Mouse (Mus musculus) cerebellum, adult 2 months (tissue): ENCODE data around the gene Kantr.

Experiments
- CTCF ChIP-seq: fragments of 200-500 bp; IDR thresholded peaks from 2 replicates; pipeline ENCODE4 v1.5.1; 2011; ENCODE audit warnings: low read depth, mild to moderate bottlenecking, control low read depth, low read length, moderate library complexity, borderline replicate concordance; ENCODE audit not compliant: insufficient read depth
- POLR2A ChIP-seq: fragments of 200-500 bp; IDR thresholded peaks from 2 replicates; pipeline ENCODE4 v1.6.1; 2011; ENCODE audit warnings: low read length, control low read depth, borderline replicate concordance; ENCODE audit not compliant: insufficient read depth

DNA sequence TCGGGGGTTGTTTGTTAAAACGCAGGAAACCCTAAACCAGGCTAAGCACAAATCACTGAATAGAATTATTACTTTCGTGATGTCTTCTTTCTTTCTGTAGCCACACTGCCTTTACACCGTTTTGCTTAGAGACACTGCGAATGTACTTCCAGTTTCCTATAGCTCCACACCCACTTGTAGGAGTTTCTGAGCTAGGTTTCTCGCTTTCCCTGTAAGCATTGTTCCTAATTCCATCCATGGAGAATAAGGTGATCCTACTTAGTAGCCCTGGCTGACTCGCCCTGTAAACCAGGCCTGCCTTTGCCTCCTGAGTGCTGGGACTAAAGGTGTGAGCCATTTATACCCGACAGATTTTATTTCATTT is 376 bp upstream of the Kantr start:
- TF ChIP-seq POLR2A = no peak
- no peak for TF ChIP-seq CTCF
